Mouse (Mus musculus) kidney, adult 11 months (tissue): ENCODE measurements around the gene Lrrc4b.

ENCODE experiments used
- DNase-seq: peaks from one replicate; pipeline ENCODE4 v3.0.0; 2022

Gene Lrrc4b

GRCm38 (mm10) chr7:44466006-44466887 lies 37.4 kb downstream of the Lrrc4b start:
- peak; percentile 26 for DNase-seq

- DNase-seq, result peak; percentile 34
These were observed 38.1 kb downstream of the Lrrc4b start for GRCm38 (mm10) chr7:44466888-44467311.

- DNase-seq, result peak; percentile 98
These were observed 39.1 kb downstream of the Lrrc4b start, which contains the start of gene Josd2 for GRCm38 (mm10) chr7:44467811-44468411. TSS of gene Josd2 (plus strand) at chr7:44467980.

GRCm38 (mm10) chr7:44468644-44469285 lies 39.9 kb downstream of the Lrrc4b start:
- no peak for DNase-seq

GRCm38 (mm10) chr7:44469677-44470675 lies 41.2 kb downstream of the Lrrc4b start:
- DNase-seq, result no peak

GRCm38 (mm10) chr7:44470696-44471612 lies 42.1 kb downstream of the Lrrc4b start:
- no peak for DNase-seq

- no peak for DNase-seq
These were observed 43.2 kb downstream of the Lrrc4b start for GRCm38 (mm10) chr7:44471880-44472557.

GRCm38 (mm10) chr7:44472558-44472885 lies 43.7 kb downstream of the Lrrc4b start:
- DNase-seq, result no peak

GRCm38 (mm10) chr7:44472961-44473646 lies 44.3 kb downstream of the Lrrc4b start:
- no peak for DNase-seq

- DNase-seq, result no peak
These were observed 45.6 kb downstream of the Lrrc4b start for GRCm38 (mm10) chr7:44474419-44474818.

- no peak for DNase-seq
These were observed 46.3 kb downstream of the Lrrc4b start for GRCm38 (mm10) chr7:44475046-44475614.

- DNase-seq, result no peak
These were observed 54.1 kb downstream of the Lrrc4b start for GRCm38 (mm10) chr7:44482836-44483435.

GRCm38 (mm10) chr7:44484109-44484508 lies 55.3 kb downstream of the Lrrc4b start:
- DNase-seq, result no peak

GRCm38 (mm10) chr7:44484841-44485571 lies 56.2 kb downstream of the Lrrc4b start:
- DNase-seq, result peak; percentile 54

- DNase-seq, result peak; percentile 1
These were observed 56.9 kb downstream of the Lrrc4b start for GRCm38 (mm10) chr7:44485572-44486195.

- DNase-seq, result no peak
These were observed 58.2 kb downstream of the Lrrc4b start for GRCm38 (mm10) chr7:44486927-44487575.

GRCm38 (mm10) chr7:44487936-44488335 lies 59.1 kb downstream of the Lrrc4b start:
- no peak for DNase-seq

GRCm38 (mm10) chr7:44488545-44488944 lies 59.7 kb downstream of the Lrrc4b start:
- no peak for DNase-seq
